Mouse (Mus musculus) lung, adult 2 months (tissue): Measurements from ENCODE around the gene Isoc2a.

Experiments
- CTCF ChIP-seq: fragments of 200-500 bp; IDR thresholded peaks from 2 replicates; pipeline ENCODE4 v1.5.1; 2011; ENCODE audit warnings: mild to moderate bottlenecking, low read length, control low read depth; ENCODE audit not compliant: insufficient read depth
- POLR2A ChIP-seq: fragments of 200-500 bp; IDR thresholded peaks from 2 replicates; pipeline ENCODE4 v1.6.1; 2011; ENCODE audit warnings: low read depth, mild to moderate bottlenecking, control low read depth, low read length, borderline replicate concordance; ENCODE audit errors: extremely low read depth

DNA sequence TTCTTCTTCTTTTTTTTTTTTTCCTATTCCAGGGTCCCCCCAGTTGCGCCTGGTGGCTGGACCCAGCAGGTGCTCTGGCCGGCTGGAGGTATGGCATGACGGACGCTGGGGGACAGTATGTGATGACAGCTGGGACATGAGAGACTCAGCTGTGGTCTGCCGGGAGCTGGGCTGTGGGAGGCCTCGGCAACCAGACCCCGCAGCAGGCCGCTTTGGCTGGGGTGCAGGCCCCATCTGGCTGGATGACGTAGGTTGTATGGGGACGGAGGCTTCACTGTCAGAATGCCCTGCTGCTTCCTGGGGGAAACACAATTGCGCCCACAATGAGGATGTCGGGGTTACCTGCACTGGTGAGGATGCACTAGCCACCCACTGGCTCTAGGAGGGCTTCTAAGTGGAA is 56.1 kb downstream of the Isoc2a start:
- TF ChIP-seq POLR2A (no peak), CTCF (no peak)
